Mouse (Mus musculus): ENCODE data around the gene Casp9. TPM values are rescaled to one million over a fixed set of nuclear protein-coding genes. Genes with fewer than 3 reads are reported as not detected.
A peak's percentile ranks its signal among the peaks of the same experiment; 100 is the strongest.

Gene Casp9
- polyA plus RNA-seq, 1 experiment from 2014 or later = 18.4 TPM

- ATAC-seq (ENCODE audit: low FRiP score, low TSS enrichment) = no peak
- H3K27me3 ChIP-seq (ENCODE audit: control insufficient read depth, insufficient read depth, low read length) = no peaks in the 10 kb centered on the region
- DNase-seq = no peak
- no peaks in the 10 kb centered on the region for H3K4me1 ChIP-seq (ENCODE audit: control insufficient read depth, insufficient read depth, low read length)
- H3K9me3 ChIP-seq (ENCODE audit: control insufficient read depth, low read length) = no peaks in the 10 kb centered on the region
- peaks cover 18% of the 10 kb centered on the region for H3K36me3 ChIP-seq (ENCODE audit: control insufficient read depth, insufficient read depth, low read length)
- no peak overlapping the region for H3K4me3 ChIP-seq (replicated peaks; ENCODE audit: low read depth, low read length)
- WGBS = 93% methylated on average over 13 of the region's 13 CpGs
- no peak overlapping the region for H3K4me2 ChIP-seq (ENCODE audit: low read length)
- H3K9ac ChIP-seq (replicated peaks; ENCODE audit: low read length) = no peak overlapping the region
- H3K27ac ChIP-seq (replicated peaks; ENCODE audit: low read depth, low read length) = no peak overlapping the region
Measured at GRCm38 (mm10) chr4:141818861-141819260, 25.4 kb downstream of the Casp9 start.

DNA sequence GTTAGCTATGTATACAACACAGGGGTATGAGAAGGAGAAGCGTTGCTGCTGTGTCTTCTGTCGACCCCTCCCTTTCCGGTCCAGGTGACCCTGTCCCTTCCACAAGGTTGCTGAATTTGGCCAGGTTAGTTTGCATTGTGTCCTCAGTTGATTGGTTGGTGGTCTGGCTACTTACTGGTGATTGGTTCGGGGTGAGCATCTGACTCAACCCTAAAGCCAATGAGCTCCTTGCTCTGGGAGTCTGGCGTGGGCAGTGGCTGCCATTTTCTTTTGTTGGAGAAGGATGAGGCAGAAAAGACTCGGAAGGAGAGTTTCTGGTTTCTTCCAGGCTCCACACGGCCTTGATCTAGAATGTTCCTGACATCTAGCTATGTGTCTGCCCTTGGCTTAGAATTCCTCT is 25.9 kb downstream of the Casp9 start:
- Histone ChIP-seq H3K9ac (replicated peaks; ENCODE audit: low read length) (no peak overlapping the region), H3K27ac (replicated peaks; ENCODE audit: low read depth, low read length) (no peak overlapping the region), H3K4me3 (replicated peaks; ENCODE audit: low read depth, low read length) (no peak overlapping the region), H3K27me3 (ENCODE audit: control insufficient read depth, insufficient read depth, low read length) (no peaks in the 10 kb centered on the region), H3K36me3 (ENCODE audit: control insufficient read depth, insufficient read depth, low read length) (peaks cover 14% of the 10 kb centered on the region; the same call in 1 of the 2 replicates), H3K4me2 (ENCODE audit: low read length) (no peak overlapping the region), H3K4me1 (ENCODE audit: control insufficient read depth, insufficient read depth, low read length) (no peaks in the 10 kb centered on the region), H3K9me3 (ENCODE audit: control insufficient read depth, low read length) (no peaks in the 10 kb centered on the region)
- DNase-seq (no peak), ATAC-seq (ENCODE audit: low FRiP score, low TSS enrichment) (no peak)
- 90% methylated on average over 7 of the region's 7 CpGs for WGBS

GRCm38 (mm10) chr4:141821178-141821577 is 27.8 kb downstream of the Casp9 start:
- Histone ChIP-seq H3K27me3 (ENCODE audit: control insufficient read depth, insufficient read depth, low read length) (no peaks in the 10 kb centered on the region), H3K4me2 (ENCODE audit: low read length) (no peak overlapping the region), H3K36me3 (ENCODE audit: control insufficient read depth, insufficient read depth, low read length) (no peaks in the 10 kb centered on the region), H3K9ac (replicated peaks; ENCODE audit: low read length) (no peak overlapping the region), H3K4me1 (ENCODE audit: control insufficient read depth, insufficient read depth, low read length) (no peaks in the 10 kb centered on the region), H3K9me3 (ENCODE audit: control insufficient read depth, low read length) (no peaks in the 10 kb centered on the region), H3K27ac (replicated peaks; ENCODE audit: low read depth, low read length) (no peak overlapping the region), H3K4me3 (replicated peaks; ENCODE audit: low read depth, low read length) (no peak overlapping the region)
- ATAC-seq (ENCODE audit: low FRiP score, low TSS enrichment) = no peak
- DNase-seq = no peak
- WGBS = 75% methylated on average over 3 of the region's 3 CpGs

DNA sequence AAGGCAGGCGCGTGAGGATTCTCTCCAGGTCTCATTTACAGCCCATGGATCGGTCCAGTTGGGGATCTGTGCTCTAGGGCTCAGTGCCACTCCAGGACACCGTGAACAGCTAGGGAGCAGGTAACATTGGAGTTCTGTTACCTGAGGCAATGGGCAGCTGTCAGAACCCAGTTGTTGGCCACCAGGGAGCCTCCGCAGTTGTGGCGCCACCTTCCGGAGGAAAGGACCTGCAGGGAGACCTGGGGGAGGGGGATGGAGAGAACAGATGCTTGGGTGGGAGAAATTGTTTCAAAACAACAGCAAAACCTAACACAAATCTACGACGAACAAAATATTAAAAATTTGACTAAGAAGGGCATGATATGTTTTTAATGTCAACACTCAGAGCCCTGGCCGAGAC is 28.7 kb downstream of the Casp9 start:
- DNase-seq (no peak), ATAC-seq (ENCODE audit: low FRiP score, low TSS enrichment) (no peak)
- H3K27ac ChIP-seq (replicated peaks; ENCODE audit: low read depth, low read length) = no peak overlapping the region

GRCm38 (mm10) chr4:141822979-141823378 is 29.6 kb downstream of the Casp9 start:
- H3K36me3 ChIP-seq (ENCODE audit: control insufficient read depth, insufficient read depth, low read length) = no peaks in the 10 kb centered on the region
- no peak overlapping the region for H3K4me2 ChIP-seq (ENCODE audit: low read length)
- no peak overlapping the region for H3K9ac ChIP-seq (replicated peaks; ENCODE audit: low read length)
- ATAC-seq (ENCODE audit: low FRiP score, low TSS enrichment) (no peak), DNase-seq (peak; percentile 9)
- no peaks in the 10 kb centered on the region for H3K9me3 ChIP-seq (ENCODE audit: control insufficient read depth, low read length)
- no peak overlapping the region for H3K4me3 ChIP-seq (replicated peaks; ENCODE audit: low read depth, low read length)
- H3K27me3 ChIP-seq (ENCODE audit: control insufficient read depth, insufficient read depth, low read length) = no peaks in the 10 kb centered on the region
- 72% methylated on average over 3 of the region's 3 CpGs for WGBS
- H3K4me1 ChIP-seq (ENCODE audit: control insufficient read depth, insufficient read depth, low read length) = no peaks in the 10 kb centered on the region
- no peak overlapping the region for H3K27ac ChIP-seq (replicated peaks; ENCODE audit: low read depth, low read length)

More for the DNA sequence above, 28.7 kb downstream of the Casp9 start:
- H3K4me3 ChIP-seq (replicated peaks; ENCODE audit: low read depth, low read length) = no peak overlapping the region
- H3K27me3 ChIP-seq (ENCODE audit: control insufficient read depth, insufficient read depth, low read length) = no peaks in the 10 kb centered on the region
- no peaks in the 10 kb centered on the region for H3K36me3 ChIP-seq (ENCODE audit: control insufficient read depth, insufficient read depth, low read length)
- no peak overlapping the region for H3K4me2 ChIP-seq (ENCODE audit: low read length)
- H3K9ac ChIP-seq (replicated peaks; ENCODE audit: low read length) = no peak overlapping the region
- no peaks in the 10 kb centered on the region for H3K9me3 ChIP-seq (ENCODE audit: control insufficient read depth, low read length)
- WGBS = 75% methylated on average over 10 of the region's 10 CpGs
- H3K4me1 ChIP-seq (ENCODE audit: control insufficient read depth, insufficient read depth, low read length) = no peaks in the 10 kb centered on the region

DNA sequence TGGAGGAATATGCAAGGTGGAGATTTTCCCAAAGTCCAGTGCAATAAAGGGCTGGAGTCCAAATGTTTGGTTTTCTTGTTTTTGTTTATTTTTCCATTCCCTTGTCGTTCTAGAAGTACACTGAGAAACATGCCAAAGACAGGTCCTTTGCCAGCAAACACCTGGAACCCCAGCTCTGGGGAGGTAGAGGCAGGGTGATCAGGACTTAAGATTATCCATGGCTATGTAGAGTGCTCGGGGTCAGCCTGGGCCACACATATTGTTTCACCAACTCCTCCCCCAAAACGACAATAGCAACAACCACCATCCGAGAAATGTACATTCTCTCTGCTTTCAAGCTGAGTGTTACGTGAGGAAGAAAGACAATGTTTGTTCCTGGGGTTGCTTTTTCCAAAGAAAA is 32.6 kb downstream of the Casp9 start, which contains the start of gene Cela2a:
Cela2a (minus strand) TSS at position 101 of the 400 bp plus-strand sequence.
- Histone ChIP-seq H3K4me3 (replicated peaks; ENCODE audit: low read depth, low read length) (no peak within 1 kb of the TSS), H3K9me3 (ENCODE audit: control insufficient read depth, low read length) (no peaks in the 10 kb centered on the region), H3K4me1 (ENCODE audit: control insufficient read depth, insufficient read depth, low read length) (no peaks in the 10 kb centered on the region), H3K4me2 (ENCODE audit: low read length) (no peak within 1 kb of the TSS), H3K9ac (replicated peaks; ENCODE audit: low read length) (no peak within 1 kb of the TSS), H3K27me3 (ENCODE audit: control insufficient read depth, insufficient read depth, low read length) (no peaks in the 10 kb centered on the region), H3K27ac (replicated peaks; ENCODE audit: low read depth, low read length) (no peak within 1 kb of the TSS), H3K36me3 (ENCODE audit: control insufficient read depth, insufficient read depth, low read length) (no peaks in the 10 kb centered on the region)
- 60% methylated on average over 5 of the region's 5 CpGs for WGBS
- ATAC-seq (ENCODE audit: low FRiP score, low TSS enrichment) (no peak), DNase-seq (no peak)

GRCm38 (mm10) chr4:141827401-141827800 is 34.0 kb downstream of the Casp9 start:
- ATAC-seq (ENCODE audit: low FRiP score, low TSS enrichment) (no peak), DNase-seq (no peak)
- no peak overlapping the region for H3K4me3 ChIP-seq (replicated peaks; ENCODE audit: low read depth, low read length)
- no peaks in the 10 kb centered on the region for H3K36me3 ChIP-seq (ENCODE audit: control insufficient read depth, insufficient read depth, low read length)
- H3K4me2 ChIP-seq (ENCODE audit: low read length) = no peak overlapping the region
- H3K4me1 ChIP-seq (ENCODE audit: control insufficient read depth, insufficient read depth, low read length) = no peaks in the 10 kb centered on the region
- H3K9ac ChIP-seq (replicated peaks; ENCODE audit: low read length) = no peak overlapping the region
- no peaks in the 10 kb centered on the region for H3K27me3 ChIP-seq (ENCODE audit: control insufficient read depth, insufficient read depth, low read length)
- H3K27ac ChIP-seq (replicated peaks; ENCODE audit: low read depth, low read length) = no peak overlapping the region
- WGBS = 93% methylated on average over 2 of the region's 2 CpGs
- no peaks in the 10 kb centered on the region for H3K9me3 ChIP-seq (ENCODE audit: control insufficient read depth, low read length)

DNA sequence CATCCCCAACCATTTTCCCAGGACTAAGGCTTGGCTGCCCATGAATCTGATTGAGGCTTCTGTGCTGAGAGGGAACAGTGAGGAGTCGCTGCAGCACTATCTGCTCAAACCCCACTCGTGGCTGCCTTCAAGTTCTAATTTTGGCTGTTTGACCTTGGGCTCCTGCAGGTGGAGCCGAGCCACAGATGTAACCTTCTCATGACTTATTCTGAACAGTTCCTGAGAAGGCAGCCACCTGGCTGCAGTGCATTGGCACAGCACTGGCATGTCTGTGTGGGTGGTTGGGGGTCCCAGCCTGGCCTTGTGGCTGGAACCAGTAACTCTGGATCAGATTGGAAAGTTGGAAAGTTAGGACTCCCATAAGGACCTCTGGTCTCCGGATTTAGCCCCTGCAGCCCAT is 34.8 kb downstream of the Casp9 start:
- Histone ChIP-seq H3K9me3 (ENCODE audit: control insufficient read depth, low read length) (no peaks in the 10 kb centered on the region), H3K36me3 (ENCODE audit: control insufficient read depth, insufficient read depth, low read length) (no peaks in the 10 kb centered on the region), H3K4me2 (ENCODE audit: low read length) (no peak overlapping the region), H3K4me3 (replicated peaks; ENCODE audit: low read depth, low read length) (no peak overlapping the region), H3K27me3 (ENCODE audit: control insufficient read depth, insufficient read depth, low read length) (no peaks in the 10 kb centered on the region), H3K9ac (replicated peaks; ENCODE audit: low read length) (no peak overlapping the region), H3K27ac (replicated peaks; ENCODE audit: low read depth, low read length) (no peak overlapping the region), H3K4me1 (ENCODE audit: control insufficient read depth, insufficient read depth, low read length) (no peaks in the 10 kb centered on the region)
- DNase-seq = no peak
- no peak for ATAC-seq (ENCODE audit: low FRiP score, low TSS enrichment)
- WGBS = 82% methylated on average over 4 of the region's 4 CpGs

- WGBS = 54% methylated on average over 11 of the region's 11 CpGs
Measured at GRCm38 (mm10) chr4:141830381-141830780, 37.0 kb downstream of the Casp9 start.

More at GRCm38 (mm10) chr4:141830381-141830780, 37.0 kb downstream of the Casp9 start:
- Histone ChIP-seq H3K36me3 (ENCODE audit: control insufficient read depth, insufficient read depth, low read length) (no peaks in the 10 kb centered on the region), H3K9ac (replicated peaks; ENCODE audit: low read length) (no peak overlapping the region), H3K27me3 (ENCODE audit: control insufficient read depth, insufficient read depth, low read length) (no peaks in the 10 kb centered on the region), H3K4me1 (ENCODE audit: control insufficient read depth, insufficient read depth, low read length) (no peaks in the 10 kb centered on the region), H3K27ac (replicated peaks; ENCODE audit: low read depth, low read length) (no peak overlapping the region), H3K4me3 (replicated peaks; ENCODE audit: low read depth, low read length) (no peak overlapping the region), H3K4me2 (ENCODE audit: low read length) (no peak overlapping the region), H3K9me3 (ENCODE audit: control insufficient read depth, low read length) (no peaks in the 10 kb centered on the region)
- no peak for ATAC-seq (ENCODE audit: low FRiP score, low TSS enrichment)
- DNase-seq = no peak

Data from midbrain, embryonic 14.5 days (tissue).